Mouse (Mus musculus) kidney, adult 18-20 months (tissue): ENCODE data around the gene Epas1.
A peak's percentile ranks its signal among the peaks of the same experiment; 100 is the strongest.

ENCODE experiments used
- DNase-seq: peaks from one replicate; pipeline ENCODE4 v3.0.0; 2021

Gene Epas1

GRCm38 (mm10) chr17:86757621-86758020 is 4.1 kb downstream of the Epas1 start:
- no peak for DNase-seq

- DNase-seq = no peak
These were observed 8.4 kb downstream of the Epas1 start for GRCm38 (mm10) chr17:86761859-86762258.

DNA sequence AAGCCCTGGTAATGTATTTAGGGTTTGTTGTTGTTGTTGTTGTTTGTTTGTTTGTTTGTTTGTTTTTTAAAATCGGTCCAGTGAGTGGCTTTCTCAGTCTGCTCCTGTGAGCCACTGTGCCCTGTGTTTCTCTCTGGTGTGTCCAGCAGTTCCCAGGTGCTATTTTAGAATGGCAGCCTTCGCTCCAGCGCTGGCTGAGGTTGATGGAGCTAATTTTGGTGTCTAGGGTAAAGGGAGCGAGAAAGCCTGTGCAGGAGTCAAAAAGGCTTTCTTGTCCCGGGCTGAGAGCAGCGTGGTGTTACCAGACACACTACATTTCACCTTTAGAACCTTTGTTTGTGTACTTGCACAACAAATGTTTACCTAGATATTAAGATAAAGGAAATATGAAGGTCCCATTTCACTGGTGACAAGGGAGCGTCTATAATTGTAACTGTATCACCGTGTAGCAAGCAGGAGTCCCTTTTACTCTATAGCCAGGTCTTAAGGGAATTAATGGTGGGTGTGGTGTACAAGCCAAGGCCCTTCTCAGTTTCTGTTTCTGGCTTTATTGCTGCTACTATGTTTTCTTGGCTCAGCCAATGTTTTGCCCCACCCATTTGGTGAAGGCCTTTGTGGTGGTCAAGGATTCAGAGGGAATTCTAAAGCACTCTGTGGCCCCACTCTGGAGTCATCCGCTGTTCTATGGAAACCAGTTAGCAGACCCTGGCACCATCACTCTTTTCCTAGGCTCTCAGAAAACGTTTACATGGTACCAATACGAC is 9.2 kb downstream of the Epas1 start:
- DNase-seq = no peak

DNA sequence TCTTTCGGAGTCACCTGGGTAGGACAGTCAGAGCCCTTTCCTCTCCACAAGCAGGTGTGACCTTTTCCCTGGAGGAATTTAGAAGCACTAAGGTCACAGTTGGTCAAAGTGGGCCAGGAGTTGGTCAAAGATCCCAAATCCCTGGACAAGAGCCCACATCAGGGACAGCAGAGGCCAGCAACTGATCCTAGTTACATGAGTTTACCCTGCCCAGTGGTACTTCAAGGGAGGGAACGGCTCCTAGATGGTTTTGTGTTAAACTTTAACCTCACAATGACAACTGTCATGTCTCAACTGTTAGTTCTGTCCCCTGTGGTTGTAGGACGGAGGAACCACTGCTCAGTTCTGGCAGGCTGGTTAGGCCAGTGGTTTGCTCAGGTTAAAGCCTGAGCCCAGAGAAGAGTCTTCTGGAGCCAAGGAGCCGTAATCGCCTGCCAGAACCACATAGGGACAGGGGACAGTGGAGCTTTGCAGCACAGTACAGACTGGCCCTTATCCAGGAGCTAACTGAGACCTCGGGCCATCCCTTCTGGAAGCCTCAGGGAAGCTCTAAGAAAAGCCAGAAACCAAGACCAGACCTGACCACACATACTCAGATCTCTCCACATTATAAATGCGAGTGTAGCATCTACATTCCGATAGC is 12.4 kb downstream of the Epas1 start:
- no peak for DNase-seq

DNA sequence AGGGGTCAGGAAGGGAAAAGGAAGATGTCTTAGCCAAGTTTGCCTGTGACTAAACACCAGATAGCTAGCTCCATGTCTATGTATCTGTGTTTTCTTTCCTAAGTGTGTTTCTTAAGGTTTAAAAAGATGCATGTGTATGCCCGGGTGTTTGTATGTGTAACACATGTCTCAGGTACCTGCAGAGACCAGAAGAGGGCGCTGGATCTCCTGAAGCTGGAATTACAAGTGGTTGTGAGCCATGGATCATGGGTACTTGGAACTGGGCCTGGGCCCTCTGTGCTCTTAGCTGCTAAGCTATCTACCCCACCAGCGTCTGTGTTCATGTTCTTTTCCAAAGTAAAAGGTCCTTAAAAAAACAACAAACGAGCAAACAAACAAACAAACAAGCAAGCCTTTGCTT is 12.9 kb downstream of the Epas1 start:
- DNase-seq = no peak

DNA sequence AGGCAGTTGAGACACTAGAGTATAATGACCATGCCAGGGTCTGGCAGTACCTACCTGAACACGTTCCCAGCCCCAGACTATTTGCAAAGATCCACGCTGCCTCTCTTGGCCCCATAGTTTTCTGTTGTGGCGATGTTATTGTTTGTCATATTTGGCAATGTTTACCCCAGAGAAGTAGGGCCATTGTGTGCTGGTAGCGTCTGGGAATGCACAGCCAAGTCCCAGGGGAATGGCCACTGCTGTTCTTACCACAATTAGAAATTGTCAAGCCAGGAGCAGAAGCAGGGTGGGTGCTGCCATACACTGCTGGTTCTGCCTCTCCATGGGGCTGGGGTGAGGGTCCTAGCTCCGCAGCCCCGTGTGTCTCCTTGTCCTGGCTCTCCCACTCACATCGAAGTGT is 15.1 kb downstream of the Epas1 start:
- DNase-seq = no peak

GRCm38 (mm10) chr17:86769330-86770211 is 16.1 kb downstream of the Epas1 start:
- peak; percentile 89 for DNase-seq

DNA sequence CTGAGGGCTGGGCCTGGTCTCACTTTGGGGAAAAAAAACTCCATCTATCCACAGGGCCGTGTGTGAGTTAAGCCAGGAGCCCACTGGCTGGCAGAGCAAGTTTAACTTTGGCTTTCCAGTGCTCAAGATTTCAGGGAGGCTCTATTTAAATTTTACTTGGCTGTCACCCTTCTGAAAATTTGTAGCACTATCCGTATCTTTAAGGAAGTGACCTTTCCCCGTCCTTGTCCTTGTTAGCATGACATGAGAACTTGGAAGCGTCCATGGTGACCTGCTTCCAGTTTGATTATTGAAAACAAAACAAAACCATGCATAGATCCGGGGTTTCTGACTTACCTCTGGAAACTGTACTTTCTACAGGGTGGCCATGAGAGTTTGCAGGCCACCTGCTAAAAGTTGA is 17.3 kb downstream of the Epas1 start:
- DNase-seq = no peak

GRCm38 (mm10) chr17:86772035-86772434 is 18.5 kb downstream of the Epas1 start:
- no peak for DNase-seq

- DNase-seq = no peak
These were observed 19.6 kb downstream of the Epas1 start for GRCm38 (mm10) chr17:86772929-86773588.

DNA sequence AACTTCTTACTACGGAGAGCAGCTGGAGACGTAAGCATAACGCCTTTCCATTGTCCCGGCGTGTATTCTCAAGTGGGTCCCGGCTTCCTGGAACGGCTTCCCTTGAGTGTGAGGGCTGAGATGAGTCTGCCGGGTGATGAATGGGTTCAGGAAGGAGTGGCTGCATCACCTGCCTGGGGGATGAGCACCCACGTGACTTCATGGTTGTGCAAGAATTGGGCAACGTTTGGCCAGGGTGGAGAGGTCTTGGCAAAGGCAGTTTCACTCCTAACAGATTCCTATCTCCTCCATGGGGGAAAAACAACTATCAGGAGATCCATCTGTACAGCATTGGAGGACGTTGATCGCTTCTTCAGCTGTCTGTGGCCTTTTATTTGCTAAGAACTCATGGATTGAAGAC is 23.0 kb downstream of the Epas1 start:
- no peak for DNase-seq

DNA sequence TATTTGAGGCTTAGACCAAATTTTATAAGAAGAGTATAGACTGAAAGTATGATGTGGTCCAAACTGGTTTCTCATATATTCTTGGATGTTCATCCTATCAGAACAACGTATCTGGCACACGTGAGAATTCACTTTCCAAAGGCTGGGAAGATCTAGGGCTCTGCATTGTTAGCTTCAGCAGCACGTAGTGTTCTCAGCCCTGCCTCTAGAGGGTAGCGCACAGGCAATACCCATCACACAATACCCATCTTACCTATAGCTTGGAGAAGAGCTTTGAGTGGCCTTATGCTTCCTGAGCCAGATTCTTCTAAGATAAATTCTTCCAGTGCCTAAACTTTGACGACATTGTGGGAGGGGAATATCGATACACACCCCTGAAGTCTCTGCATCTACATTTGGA is 24.6 kb downstream of the Epas1 start:
- DNase-seq = no peak

DNA sequence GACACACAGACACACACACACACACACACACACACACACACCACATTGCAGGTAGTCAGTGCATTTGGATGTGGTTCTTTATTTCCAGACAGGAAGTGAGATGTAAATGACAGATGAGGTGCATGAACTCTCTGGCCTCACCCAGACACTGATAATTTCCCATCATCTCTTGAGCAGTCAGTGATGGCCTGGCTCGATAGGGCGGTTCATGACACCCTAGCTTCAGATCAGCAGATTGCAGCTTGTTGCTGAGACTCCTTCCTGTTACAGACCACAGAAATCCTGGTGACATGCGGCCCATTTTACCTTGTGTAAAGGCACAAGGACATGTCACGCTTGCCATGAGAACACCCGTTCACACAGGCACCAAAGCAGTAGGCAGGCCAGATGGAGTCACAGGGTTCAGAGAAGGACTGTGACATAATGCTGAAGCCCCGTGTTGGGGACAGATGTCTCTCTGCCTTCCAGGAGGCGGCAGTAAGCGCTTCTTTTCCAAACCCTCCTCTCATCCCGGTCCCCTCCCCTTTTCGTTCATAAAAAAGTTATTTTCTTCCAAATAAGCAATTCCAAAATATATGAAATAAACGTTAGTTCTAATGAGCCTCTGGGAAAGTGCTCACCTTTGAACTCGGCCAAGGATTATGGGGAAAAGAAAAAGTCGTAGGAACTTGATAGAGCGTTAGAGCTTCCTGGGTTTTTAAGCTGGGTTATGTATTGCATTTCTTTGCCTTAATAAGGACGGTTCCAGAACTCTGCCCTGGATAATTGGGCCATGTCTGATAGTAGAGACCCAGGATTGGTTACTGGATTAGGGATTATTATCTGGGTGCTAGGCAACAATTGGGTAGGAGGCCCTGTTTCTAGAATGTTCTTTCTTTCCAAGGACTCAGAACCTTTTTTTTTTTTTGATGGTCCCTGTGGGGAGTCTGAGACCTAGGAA is 26.0 kb downstream of the Epas1 start:
- DNase-seq = no peak

DNA sequence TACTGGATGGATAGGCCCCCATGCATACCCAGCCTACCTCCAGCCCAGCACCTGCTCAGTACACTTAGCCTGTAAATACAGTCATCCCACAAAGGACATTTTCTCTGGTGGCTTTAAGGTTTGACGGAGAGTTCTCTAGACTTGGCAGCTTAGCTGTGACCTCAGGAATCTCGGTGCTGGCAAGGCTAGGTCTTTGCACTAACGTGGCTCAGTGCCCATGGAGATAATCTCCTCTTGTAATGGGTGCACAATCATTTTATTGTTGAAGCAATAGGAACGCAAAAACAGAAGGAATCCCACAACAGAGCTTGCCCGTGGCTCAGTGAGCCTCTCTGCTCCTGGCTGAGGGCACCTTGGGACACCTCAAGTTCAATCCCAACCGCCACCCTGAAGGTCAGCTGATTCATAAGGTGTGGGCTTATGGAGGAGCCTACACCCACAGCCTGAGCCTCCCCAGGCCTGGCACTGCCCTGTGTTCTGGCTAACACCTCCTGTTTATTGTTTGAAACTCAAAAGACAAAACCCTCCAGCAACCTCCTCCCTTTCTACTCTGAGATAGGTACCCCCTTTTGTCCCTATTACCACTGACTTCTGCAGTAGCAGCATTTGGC is 27.3 kb downstream of the Epas1 start:
- DNase-seq = no peak

- DNase-seq = peak; percentile 63
These were observed 28.4 kb downstream of the Epas1 start for GRCm38 (mm10) chr17:86781755-86782400.

- no peak for DNase-seq
These were observed 31.0 kb downstream of the Epas1 start for GRCm38 (mm10) chr17:86784405-86784977.

- no peak for DNase-seq
These were observed 32.1 kb downstream of the Epas1 start for GRCm38 (mm10) chr17:86785612-86786011.

DNA sequence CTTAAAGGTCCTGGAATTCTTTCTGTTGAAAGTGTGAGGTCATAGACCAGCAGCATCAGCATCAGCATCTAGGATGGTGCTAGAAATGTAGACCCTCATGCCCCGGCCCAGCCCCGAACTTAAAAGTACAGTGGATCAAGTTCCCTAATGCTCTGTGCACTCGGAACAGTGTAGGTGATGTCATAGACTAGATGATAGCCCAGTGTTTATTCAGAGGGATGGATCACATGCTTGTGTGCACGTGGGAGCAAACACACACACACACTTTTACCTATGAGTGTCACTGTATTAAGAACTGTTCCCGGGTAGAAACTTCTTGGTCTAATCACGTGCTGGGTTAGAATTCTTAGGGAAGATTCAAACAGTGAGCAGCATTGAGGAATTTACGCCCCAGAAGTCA is 33.0 kb downstream of the Epas1 start:
- no peak for DNase-seq

DNA sequence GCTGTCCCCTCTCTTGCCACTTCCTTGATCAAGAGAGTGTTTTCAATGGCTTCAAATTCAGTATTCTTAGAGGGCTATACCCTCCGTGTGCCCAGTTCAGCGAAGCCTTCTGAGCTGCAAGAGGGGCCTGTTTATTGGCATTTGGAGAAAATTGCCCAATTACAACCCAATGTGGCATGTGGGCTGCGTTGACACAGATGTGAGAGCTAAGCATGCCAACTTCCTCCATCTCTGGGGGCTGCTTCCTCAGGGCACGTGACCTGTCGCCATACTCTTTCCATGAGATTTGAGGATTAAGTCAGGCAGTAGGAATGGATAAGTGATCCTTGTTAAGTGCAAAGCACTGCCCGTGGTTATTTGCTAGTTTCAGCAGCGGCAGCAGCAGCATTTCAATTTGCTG is 34.3 kb downstream of the Epas1 start:
- DNase-seq = no peak

- DNase-seq = no peak
These were observed 34.8 kb downstream of the Epas1 start for GRCm38 (mm10) chr17:86788316-86788715.

DNA sequence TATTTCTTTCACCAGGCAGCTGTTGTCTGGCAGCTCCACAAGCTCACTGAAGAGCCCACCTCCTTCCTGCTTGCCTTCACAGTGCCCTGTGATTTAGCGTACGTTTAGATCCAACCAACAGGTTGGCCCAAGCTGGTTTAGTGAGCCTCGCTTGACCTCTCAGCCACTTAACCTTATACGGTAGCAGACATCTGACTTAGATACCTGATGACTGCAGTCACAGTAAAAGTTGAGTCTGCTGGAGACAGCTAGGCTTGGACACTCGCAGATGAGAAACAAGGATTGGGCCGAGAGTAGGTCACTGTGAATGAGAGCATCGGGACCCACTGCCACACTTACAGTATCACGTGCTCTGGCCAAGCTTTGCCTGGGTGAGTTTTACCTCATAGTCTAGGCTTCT is 38.4 kb downstream of the Epas1 start:
- DNase-seq = no peak
